Mouse (Mus musculus): ENCODE data around the gene 0610009B22Rik.
A peak's percentile ranks its signal among the peaks of the same experiment; 100 is the strongest.
"Not testable (repeated sequence)": the region's sequence is repeated elsewhere in the genome, so short reads cannot be mapped to it uniquely, and the experiment has no call there.

The 0610009B22Rik gene

GRCm38 (mm10) chr11:51688330-51689328 lies at the start of gene 0610009B22Rik:
Gene 0610009B22Rik (minus strand): TSS chr11:51688874.
- peak; percentile 100 for DNase-seq (ENCODE audit: low spot score)

GRCm38 (mm10) chr11:51734218-51734617 lies 45.5 kb upstream of the 0610009B22Rik start:
- not testable (repeated sequence) for DNase-seq (ENCODE audit: low spot score)

GRCm38 (mm10) chr11:51732883-51733282 lies 44.2 kb upstream of the 0610009B22Rik start:
- no peak for DNase-seq (ENCODE audit: low spot score)

- DNase-seq (ENCODE audit: low spot score) = no peak
These were observed 32.4 kb upstream of the 0610009B22Rik start for GRCm38 (mm10) chr11:51721066-51721465.

- no peak for DNase-seq (ENCODE audit: low spot score)
These were observed 18.4 kb upstream of the 0610009B22Rik start for GRCm38 (mm10) chr11:51707080-51707479.

- no peak for DNase-seq (ENCODE audit: low spot score)
These were observed 17.8 kb upstream of the 0610009B22Rik start for GRCm38 (mm10) chr11:51706451-51706850.

- DNase-seq (ENCODE audit: low spot score) = peak; percentile 54
These were observed 14.8 kb upstream of the 0610009B22Rik start for GRCm38 (mm10) chr11:51703379-51703998.

- DNase-seq (ENCODE audit: low spot score) = no peak
These were observed 14.2 kb upstream of the 0610009B22Rik start for GRCm38 (mm10) chr11:51702831-51703230.

GRCm38 (mm10) chr11:51694984-51695383 lies 6.3 kb upstream of the 0610009B22Rik start:
- no peak for DNase-seq (ENCODE audit: low spot score)

GRCm38 (mm10) chr11:51690597-51690996 lies 1.9 kb upstream of the 0610009B22Rik start:
- DNase-seq (ENCODE audit: low spot score) = not testable (repeated sequence)

GRCm38 (mm10) chr11:51689343-51689742 lies 669 bp upstream of the 0610009B22Rik start:
- no peak for DNase-seq (ENCODE audit: low spot score)

GRCm38 (mm10) chr11:51681976-51682374 lies 6.7 kb downstream of the 0610009B22Rik start:
- DNase-seq (ENCODE audit: low spot score) = no peak

- peak; percentile 89 for DNase-seq (ENCODE audit: low spot score)
These were observed 7.2 kb downstream of the 0610009B22Rik start for GRCm38 (mm10) chr11:51681324-51681975.

GRCm38 (mm10) chr11:51679466-51679865 lies 9.2 kb downstream of the 0610009B22Rik start:
- DNase-seq (ENCODE audit: low spot score) = no peak

- DNase-seq (ENCODE audit: low spot score) = no peak
These were observed 10.8 kb downstream of the 0610009B22Rik start for GRCm38 (mm10) chr11:51677737-51678418.

- DNase-seq (ENCODE audit: low spot score) = no peak
These were observed 13.3 kb downstream of the 0610009B22Rik start for GRCm38 (mm10) chr11:51675386-51675785.

GRCm38 (mm10) chr11:51673291-51673690 lies 15.4 kb downstream of the 0610009B22Rik start:
- DNase-seq (ENCODE audit: low spot score) = no peak

- no peak for DNase-seq (ENCODE audit: low spot score)
These were observed 17.3 kb downstream of the 0610009B22Rik start for GRCm38 (mm10) chr11:51671376-51671775.

- DNase-seq (ENCODE audit: low spot score) = no peak
These were observed 17.8 kb downstream of the 0610009B22Rik start for GRCm38 (mm10) chr11:51670846-51671245.

- DNase-seq (ENCODE audit: low spot score) = not testable (repeated sequence)
These were observed 23.9 kb downstream of the 0610009B22Rik start for GRCm38 (mm10) chr11:51664747-51665146.

- no peak for DNase-seq (ENCODE audit: low spot score)
These were observed 26.0 kb downstream of the 0610009B22Rik start for GRCm38 (mm10) chr11:51662632-51663031.

Measured in retina, embryonic 14.5 days (tissue).